Mouse (Mus musculus): ENCODE measurements around the gene Rnf152.

GRCm38 (mm10) chr1:105324636-105325035 lies 31.9 kb downstream of the Rnf152 start:
- TF ChIP-seq CTCF (IDR thresholded peaks at IDR 0.05; ENCODE audit: control insufficient read depth, insufficient read depth, insufficient read length) (no peak), MAX (IDR thresholded peaks at IDR 0.05) (no peak)

Data from C2C12 (cell line).